Mouse (Mus musculus) spleen, adult 18-20 months (tissue): ENCODE measurements around the gene Ccl17.
A peak's percentile ranks its signal among the peaks of the same experiment; 100 is the strongest.

ENCODE experiments used
- DNase-seq, 2 experiments: peaks; one replicate each; pipeline ENCODE4 v3.0.0; 2022; ENCODE audit warnings: mixed read lengths in 2 of 2

The Ccl17 gene

DNA sequence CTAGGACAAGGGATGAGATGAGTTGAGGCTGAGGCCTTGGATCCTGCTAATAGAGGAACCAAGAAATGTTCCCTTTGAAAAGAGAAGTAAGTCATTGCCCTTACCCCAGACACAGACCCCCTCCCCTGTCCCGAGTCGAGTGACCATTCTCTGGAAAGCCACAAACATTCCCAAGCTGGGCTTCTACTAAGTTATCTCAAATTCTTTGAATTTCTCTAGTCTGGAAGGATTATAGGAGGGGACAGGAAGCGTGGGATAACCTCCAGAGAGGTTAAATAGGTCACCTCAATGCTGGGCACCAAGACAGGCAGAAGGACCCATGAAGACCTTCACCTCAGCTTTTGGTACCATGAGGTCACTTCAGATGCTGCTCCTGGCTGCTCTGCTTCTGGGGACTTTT lies at the start of gene Ccl17:
Gene Ccl17, plus strand, starts transcription at position 301 of the 400 bp plus-strand sequence.
- DNase-seq, result no peak

- DNase-seq, result no peak
Measured at GRCm38 (mm10) chr8:94767035-94767434, 43.2 kb upstream of the Ccl17 start.

GRCm38 (mm10) chr8:94770945-94771344 lies 39.3 kb upstream of the Ccl17 start:
- DNase-seq, result no peak

GRCm38 (mm10) chr8:94771941-94772670 lies 38.1 kb upstream of the Ccl17 start, which contains the start of gene Cx3cl1:
Gene Cx3cl1 (plus strand): TSS chr8:94772009.
- DNase-seq, result no peak

DNA sequence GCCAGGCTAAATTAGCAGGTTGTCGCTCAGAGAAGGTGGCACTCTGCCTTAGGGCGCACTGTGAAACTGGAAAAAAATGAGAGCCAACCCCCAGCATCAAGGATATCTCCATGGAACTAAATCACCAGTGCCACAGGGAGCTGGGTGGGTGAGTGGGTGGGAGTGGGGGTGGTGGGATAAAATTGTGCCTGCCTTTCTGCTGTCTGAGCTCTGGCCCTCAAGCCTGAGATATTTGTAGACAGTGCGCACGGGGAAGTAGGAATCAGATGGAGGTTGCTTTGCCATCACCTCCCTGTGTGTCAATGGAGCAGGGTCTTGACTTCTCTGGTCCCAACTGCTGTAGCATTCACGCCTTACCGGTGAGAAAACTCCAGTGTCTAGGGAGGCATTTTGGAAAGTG lies 37.2 kb upstream of the Ccl17 start:
- no peak for DNase-seq

GRCm38 (mm10) chr8:94773700-94774171 lies 36.5 kb upstream of the Ccl17 start:
- no peak for DNase-seq

DNA sequence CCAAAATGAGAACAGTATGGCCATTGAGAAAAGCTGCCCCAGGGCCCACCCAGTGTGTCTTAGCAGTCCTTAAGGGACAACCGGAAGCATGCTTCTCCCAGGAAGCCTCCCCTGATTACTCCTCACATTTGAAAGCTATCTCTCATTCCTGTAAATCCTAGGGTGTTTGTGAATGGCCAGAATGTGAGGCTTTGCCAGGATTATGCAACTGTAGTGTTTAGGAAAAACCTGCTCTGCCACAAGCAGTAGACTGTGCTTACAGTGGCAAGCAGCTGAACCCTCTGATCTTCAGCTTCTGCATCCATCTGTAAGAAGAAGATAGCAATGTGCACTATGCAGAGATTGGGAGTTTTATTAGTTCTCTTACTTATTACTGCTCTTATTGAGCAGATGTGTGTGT lies 35.7 kb upstream of the Ccl17 start:
- DNase-seq, result no peak

- no peak for DNase-seq
Measured at GRCm38 (mm10) chr8:94776346-94776745, 33.9 kb upstream of the Ccl17 start.

DNA sequence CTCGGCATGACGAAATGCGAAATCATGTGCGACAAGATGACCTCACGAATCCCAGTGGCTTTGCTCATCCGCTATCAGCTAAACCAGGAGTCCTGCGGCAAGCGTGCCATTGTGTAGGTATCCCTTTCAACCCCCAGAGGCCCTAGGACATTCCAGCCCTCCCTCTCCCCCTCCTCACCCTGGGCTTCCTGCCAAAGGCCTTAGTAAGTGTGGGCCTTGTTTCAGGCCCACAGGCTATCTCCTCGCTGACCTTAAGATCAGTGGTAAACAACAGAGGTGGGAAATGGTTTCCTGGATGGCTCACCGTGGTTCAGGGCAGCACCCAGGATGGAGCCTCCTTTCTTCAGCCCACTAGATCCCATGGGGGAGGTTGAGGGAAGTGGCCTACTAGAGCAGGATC lies 32.2 kb upstream of the Ccl17 start:
- DNase-seq, result no peak

- no peak for DNase-seq
Measured at GRCm38 (mm10) chr8:94778473-94778872, 31.8 kb upstream of the Ccl17 start.

- DNase-seq, result no peak
Measured at GRCm38 (mm10) chr8:94778895-94779533, 31.2 kb upstream of the Ccl17 start.

DNA sequence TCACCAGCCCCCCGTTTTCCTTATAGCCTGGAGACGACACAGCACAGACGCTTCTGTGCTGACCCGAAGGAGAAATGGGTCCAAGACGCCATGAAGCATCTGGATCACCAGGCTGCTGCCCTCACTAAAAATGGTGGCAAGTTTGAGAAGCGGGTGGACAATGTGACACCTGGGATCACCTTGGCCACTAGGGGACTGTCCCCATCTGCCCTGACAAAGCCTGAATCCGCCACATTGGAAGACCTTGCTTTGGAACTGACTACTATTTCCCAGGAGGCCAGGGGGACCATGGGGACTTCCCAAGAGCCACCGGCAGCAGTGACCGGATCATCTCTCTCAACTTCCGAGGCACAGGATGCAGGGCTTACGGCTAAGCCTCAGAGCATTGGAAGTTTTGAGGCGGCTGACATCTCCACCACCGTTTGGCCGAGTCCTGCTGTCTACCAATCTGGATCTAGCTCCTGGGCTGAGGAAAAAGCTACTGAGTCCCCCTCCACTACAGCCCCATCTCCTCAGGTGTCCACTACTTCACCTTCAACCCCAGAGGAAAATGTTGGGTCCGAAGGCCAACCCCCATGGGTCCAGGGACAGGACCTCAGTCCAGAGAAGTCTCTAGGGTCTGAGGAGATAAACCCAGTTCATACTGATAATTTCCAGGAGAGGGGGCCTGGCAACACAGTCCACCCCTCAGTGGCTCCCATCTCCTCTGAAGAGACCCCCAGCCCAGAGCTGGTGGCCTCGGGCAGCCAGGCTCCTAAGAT lies 30.5 kb upstream of the Ccl17 start:
- DNase-seq, result no peak

GRCm38 (mm10) chr8:94780491-94781154 lies 29.6 kb upstream of the Ccl17 start:
- no peak for DNase-seq

- DNase-seq, result no peak
Measured at GRCm38 (mm10) chr8:94781155-94781837, 29.0 kb upstream of the Ccl17 start.

DNA sequence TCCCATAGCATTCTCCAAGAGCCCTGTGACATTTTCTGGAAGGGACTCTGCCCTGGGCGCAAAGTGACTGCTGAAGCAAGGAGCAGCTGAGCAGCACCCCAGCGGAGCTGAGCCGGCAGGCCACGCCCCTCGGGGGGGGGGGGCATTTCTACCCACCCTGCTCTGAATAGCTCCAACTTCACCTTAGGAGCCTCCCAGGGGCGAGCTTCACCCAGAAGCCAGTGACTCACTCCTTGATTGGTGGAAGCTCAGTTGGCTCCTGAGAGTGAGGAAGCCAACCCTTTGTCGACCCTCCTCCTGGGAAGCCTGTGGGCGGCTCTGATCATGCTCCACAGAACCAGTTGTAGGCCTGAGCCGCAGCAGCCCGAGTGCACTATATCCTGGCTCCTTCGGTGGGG lies 28.4 kb upstream of the Ccl17 start:
- no peak for DNase-seq

DNA sequence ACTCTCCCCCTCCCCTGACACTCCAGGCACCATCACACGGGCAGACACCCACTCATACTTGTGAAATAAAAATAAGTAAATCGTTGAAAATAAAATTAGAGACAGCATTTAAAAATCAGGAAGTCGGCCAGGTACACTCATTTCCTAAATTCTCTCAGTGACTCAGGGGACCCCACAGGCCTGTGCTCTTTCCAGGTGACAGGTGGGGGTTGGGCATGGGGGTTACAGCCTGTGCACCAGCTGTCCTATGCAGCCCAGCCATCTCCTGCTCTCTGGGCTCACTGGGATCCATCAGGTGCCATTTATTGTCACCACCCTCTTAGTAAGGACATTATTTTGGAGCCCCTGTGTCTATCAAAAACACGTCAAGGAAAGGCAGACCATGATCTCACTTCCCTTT lies 26.4 kb upstream of the Ccl17 start:
- no peak for DNase-seq

GRCm38 (mm10) chr8:94785247-94785985 lies 24.8 kb upstream of the Ccl17 start:
- peak; percentile 21 to 33 for DNase-seq

DNA sequence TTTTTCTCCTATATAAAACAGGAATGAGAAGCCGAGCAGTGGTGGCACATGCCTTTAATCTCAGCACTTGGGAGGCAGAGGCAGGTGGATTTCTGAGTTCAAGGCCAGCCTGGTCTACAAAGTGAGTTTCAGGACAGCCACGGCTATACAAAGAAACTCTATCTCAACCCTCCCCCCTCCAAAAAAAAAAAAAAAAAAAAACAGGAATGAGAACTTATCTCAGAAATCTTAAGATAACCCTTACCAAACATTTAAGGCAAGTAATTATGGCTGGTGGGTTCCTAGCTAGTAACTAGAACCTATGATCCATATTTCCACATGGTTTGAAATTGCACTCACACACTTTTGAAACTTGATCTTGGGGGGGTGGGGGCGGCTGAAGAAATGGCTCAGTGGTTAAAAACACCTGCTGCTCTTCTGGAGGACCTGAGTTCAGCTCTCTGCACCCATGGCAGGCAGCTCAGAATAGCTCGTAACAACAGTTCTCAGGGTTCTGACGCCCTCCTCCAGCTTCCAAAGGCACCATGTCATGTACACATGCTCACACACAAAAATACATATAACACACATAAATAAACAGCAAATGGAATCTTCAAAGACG lies 24.2 kb upstream of the Ccl17 start:
- DNase-seq, result no peak

GRCm38 (mm10) chr8:94787524-94788501 lies 22.4 kb upstream of the Ccl17 start:
- DNase-seq, result no peak
